Mouse (Mus musculus) E14TG2a.4 (cell line): ENCODE measurements around the gene Pip4k2a.

Source experiments
- H3K27me3 ChIP-seq: 2 replicates; pipeline ENCODE4 v1.6.1; 2014; ENCODE audit warnings: low read length, control low read depth; ENCODE audit not compliant: insufficient read depth
- H3K36me3 ChIP-seq: 2 replicates; pipeline ENCODE4 v1.6.1; 2014; ENCODE audit warnings: low read length, control low read depth; ENCODE audit not compliant: insufficient read depth
- H3K4me1 ChIP-seq: replicated peaks from 2 replicates; pipeline ENCODE4 v1.6.1; 2014; ENCODE audit warnings: low read depth, low read length, control low read depth
- H3K4me3 ChIP-seq: replicated peaks from 2 replicates; pipeline ENCODE4 v1.5.1; 2014; ENCODE audit warnings: mild to moderate bottlenecking, low read length
- H3K9me3 ChIP-seq: 2 replicates; pipeline ENCODE4 v1.6.1; 2014; ENCODE audit warnings: low read length, control low read depth
- CTCF ChIP-seq: conservative IDR thresholded peaks from 2 replicates; pipeline ENCODE4 v1.5.1; 2014; ENCODE audit warnings: low read length
- NANOG ChIP-seq: IDR thresholded peaks from 2 replicates; pipeline ENCODE4 v1.6.1; 2014; ENCODE audit warnings: borderline replicate concordance, low read length, mixed read lengths
- POU5F1 ChIP-seq: IDR thresholded peaks from 2 replicates; pipeline ENCODE4 v1.6.1; 2014; ENCODE audit warnings: low read length, borderline replicate concordance

Gene Pip4k2a

GRCm38 (mm10) chr2:19007580-19007979 is 9.7 kb upstream of the Pip4k2a start:
- TF ChIP-seq NANOG (no peak), CTCF (no peak), POU5F1 (no peak)
- H3K4me3 ChIP-seq = no peak overlapping the region
- H3K27me3 ChIP-seq = peaks cover 4% of the 10 kb centered on the region; the same call in 1 of the 2 replicates
- H3K4me1 ChIP-seq = peaks cover 28% of the 10 kb centered on the region
- no peaks in the 10 kb centered on the region for H3K9me3 ChIP-seq
- H3K36me3 ChIP-seq = no peaks in the 10 kb centered on the region

GRCm38 (mm10) chr2:19006124-19006523 is 8.2 kb upstream of the Pip4k2a start:
- Histone ChIP-seq H3K36me3 (no peaks in the 10 kb centered on the region), H3K27me3 (peaks cover 8% of the 10 kb centered on the region; the same call in 1 of the 2 replicates), H3K4me3 (no peak overlapping the region), H3K4me1 (peaks cover 24% of the 10 kb centered on the region), H3K9me3 (no peaks in the 10 kb centered on the region)
- TF ChIP-seq CTCF (no peak), POU5F1 (no peak), NANOG (no peak)

GRCm38 (mm10) chr2:19004801-19005200 is 6.9 kb upstream of the Pip4k2a start:
- TF ChIP-seq NANOG = no peak
- TF ChIP-seq POU5F1 = no peak
- TF ChIP-seq CTCF = no peak
- peaks cover 16% of the 10 kb centered on the region for H3K27me3 ChIP-seq
- H3K4me1 ChIP-seq = peaks cover 19% of the 10 kb centered on the region; the same call in 1 of the 2 replicates
- H3K9me3 ChIP-seq = no peaks in the 10 kb centered on the region
- no peaks in the 10 kb centered on the region for H3K36me3 ChIP-seq
- no peak overlapping the region for H3K4me3 ChIP-seq

- H3K4me1 ChIP-seq = peaks cover 23% of the 10 kb centered on the region
- H3K36me3 ChIP-seq = no peaks in the 10 kb centered on the region
- no peaks in the 10 kb centered on the region for H3K9me3 ChIP-seq
- peaks cover 41% of the 10 kb centered on the region for H3K27me3 ChIP-seq
- H3K4me3 ChIP-seq = no peak overlapping the region
- TF ChIP-seq POU5F1 (no peak), CTCF (no peak), NANOG (no peak)
These were observed 1.5 kb upstream of the Pip4k2a start for GRCm38 (mm10) chr2:18999395-18999794.

GRCm38 (mm10) chr2:18997387-18997971 is 447 bp downstream of the Pip4k2a start:
- H3K27me3 ChIP-seq = peaks cover 41% of the 10 kb centered on the region
- no peaks in the 10 kb centered on the region for H3K36me3 ChIP-seq
- no peaks in the 10 kb centered on the region for H3K9me3 ChIP-seq
- no peak for TF ChIP-seq CTCF
- TF ChIP-seq POU5F1 = no peak
- no peak for TF ChIP-seq NANOG
- peaks cover 23% of the 10 kb centered on the region for H3K4me1 ChIP-seq
- peak overlapping the region; percentile 91 for H3K4me3 ChIP-seq

- no peak for TF ChIP-seq POU5F1
- no peak for TF ChIP-seq NANOG
- TF ChIP-seq CTCF = no peak
- no peaks in the 10 kb centered on the region for H3K36me3 ChIP-seq
- H3K4me1 ChIP-seq = peaks cover 23% of the 10 kb centered on the region
- peak overlapping the region; percentile 91 for H3K4me3 ChIP-seq
- H3K9me3 ChIP-seq = 0 out of 2 replicates have a peak, but pooled peaks cover 2% of the 10 kb centered on the region
- H3K27me3 ChIP-seq = peaks cover 41% of the 10 kb centered on the region
These were observed 1.3 kb downstream of the Pip4k2a start for GRCm38 (mm10) chr2:18996451-18997211.

- Histone ChIP-seq H3K9me3 (0 out of 2 replicates have a peak, but pooled peaks cover 6% of the 10 kb centered on the region), H3K4me1 (peaks cover 16% of the 10 kb centered on the region), H3K36me3 (no peaks in the 10 kb centered on the region), H3K27me3 (peaks cover 21% of the 10 kb centered on the region), H3K4me3 (no peak overlapping the region)
- TF ChIP-seq POU5F1 (no peak), CTCF (no peak), NANOG (no peak)
These were observed 5.1 kb downstream of the Pip4k2a start for GRCm38 (mm10) chr2:18992512-18993510.

- Histone ChIP-seq H3K4me3 (no peak overlapping the region), H3K4me1 (0 out of 2 replicates have a peak, but pooled peaks cover 2% of the 10 kb centered on the region), H3K9me3 (0 out of 2 replicates have a peak, but pooled peaks cover 6% of the 10 kb centered on the region), H3K36me3 (no peaks in the 10 kb centered on the region), H3K27me3 (no peaks in the 10 kb centered on the region)
- TF ChIP-seq CTCF (no peak), NANOG (no peak), POU5F1 (no peak)
These were observed 9.0 kb downstream of the Pip4k2a start for GRCm38 (mm10) chr2:18988885-18989284.
